ENCODE assay signal across 8 mouse cellular contexts in the genomic region with DNA sequence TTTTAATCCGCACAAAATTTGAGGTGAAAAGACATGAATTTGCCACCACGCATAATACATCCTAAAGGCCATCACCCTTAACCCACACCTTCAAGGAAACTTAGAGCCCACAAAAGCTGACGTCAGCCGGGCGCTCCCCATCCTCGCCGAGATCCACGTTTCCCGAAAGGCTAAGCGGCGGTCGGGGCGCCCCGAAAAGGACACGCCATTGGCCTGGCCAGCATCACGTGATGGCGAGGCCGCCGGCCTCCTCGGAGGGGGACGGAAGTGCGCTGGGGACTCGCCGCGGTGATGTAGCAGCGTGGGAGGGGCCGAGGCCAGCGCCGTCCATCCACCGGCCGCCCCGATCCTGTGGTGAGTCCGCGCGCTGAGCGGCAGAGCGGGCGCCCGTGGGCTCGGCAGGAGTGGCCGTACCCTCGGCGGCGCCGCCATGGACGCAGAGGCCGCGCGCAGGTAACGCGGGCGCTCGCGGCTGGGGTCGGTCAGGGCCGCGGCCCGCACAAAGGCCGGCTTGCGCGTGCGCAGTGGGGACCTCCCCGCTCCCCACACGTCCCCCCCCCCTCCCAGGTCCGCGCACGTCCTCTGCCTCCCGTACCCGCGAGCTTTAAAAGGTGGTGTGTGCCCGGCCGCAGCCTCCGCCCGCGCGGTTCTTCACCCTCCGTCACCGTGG. TPM values are rescaled to one million over a fixed set of nuclear protein-coding genes. Genes with fewer than 3 reads are reported as not detected.
DNase-seq lines count a peak whose midpoint lies in the region; ATAC-seq and TF ChIP-seq lines count a peak whose summit lies in the region.
"Not testable (repeated sequence)": the region's sequence is repeated elsewhere in the genome, so short reads cannot be mapped to it uniquely, and the experiment has no call there.

A gene (plus strand): TSS at position 243 of the 670 bp plus-strand sequence.

- peak within 1 kb of the TSS; percentile 91 for H3K4me2 ChIP-seq in forebrain, postnatal 0 days (ENCODE audit: low read depth)
- H3K4me2 ChIP-seq in lung, embryonic 15.5 days = peak within 1 kb of the TSS; percentile 83

- peak within 1 kb of the TSS; percentile 81 for H3K4me3 ChIP-seq in G1E (ENCODE audit: low read depth, low read length)
- peak within 1 kb of the TSS; percentile 90 for H3K4me3 ChIP-seq in cerebellum, adult 2 months (replicated peaks; ENCODE audit: insufficient read depth, low read depth, low read length)
- peak within 1 kb of the TSS; percentile 52 for H3K4me3 ChIP-seq in forebrain, postnatal 0 days (ENCODE audit: low read depth, low read length)
- peak within 1 kb of the TSS; percentile 54 for H3K4me3 ChIP-seq in lung, embryonic 15.5 days

- H3K27me3 ChIP-seq in G1E (ENCODE audit: insufficient read depth, low read length); cerebellum, adult 2 months (ENCODE audit: control insufficient read depth, insufficient read depth, low read length); forebrain, postnatal 0 days (ENCODE audit: insufficient read depth, low read length); lung, embryonic 15.5 days: not testable (repeated sequence)

- peak; percentile 64; the same call in 1 of the 2 replicates for TF ChIP-seq POLR2A in cerebellum, adult 2 months (IDR thresholded peaks at IDR 0.05; ENCODE audit: borderline replicate concordance, insufficient read depth, low read length)

- peak; percentile 93 for ATAC-seq in G1E (ENCODE audit: extremely low read depth, insufficient number of reproducible peaks, low FRiP score, poor library complexity, severe bottlenecking)
- ATAC-seq in forebrain, postnatal 0 days = peak; percentile 97
- ATAC-seq in lung, embryonic 15.5 days (ENCODE audit: borderline replicate concordance, extremely low read depth, low FRiP score, low TSS enrichment) = peak; percentile 98

- not testable (repeated sequence) for TF ChIP-seq CTCF in G1E (IDR thresholded peaks at IDR 0.05; ENCODE audit: low read depth, low read length); cerebellum, adult 2 months (IDR thresholded peaks at IDR 0.05; ENCODE audit: borderline replicate concordance, insufficient read depth, low read depth, low read length); forebrain, postnatal 0 days (IDR thresholded peaks at IDR 0.05; ENCODE audit: low read depth)

- peaks cover 30% of the 10 kb centered on the region for H3K4me1 ChIP-seq in G1E (ENCODE audit: insufficient read depth, low read depth, low read length)
- H3K4me1 ChIP-seq in cerebellum, adult 2 months (ENCODE audit: control insufficient read depth, insufficient read depth, low read length) = peaks cover 11% of the 10 kb centered on the region
- H3K4me1 ChIP-seq in forebrain, postnatal 0 days (ENCODE audit: insufficient read depth) = not testable (repeated sequence)
- H3K4me1 ChIP-seq in lung, embryonic 15.5 days = peaks cover 13% of the 10 kb centered on the region

- H3K27ac ChIP-seq in cerebellum, adult 2 months (ENCODE audit: insufficient read depth, low read length) = peak within 1 kb of the TSS; percentile 97
- peak within 1 kb of the TSS; percentile 89 for H3K27ac ChIP-seq in forebrain, postnatal 0 days (ENCODE audit: low read depth, low read length)
- peak within 1 kb of the TSS; percentile 84 for H3K27ac ChIP-seq in lung, embryonic 15.5 days

- DNase-seq in G1E (ENCODE audit: low spot score) = peak; percentile 91
- DNase-seq in cerebellum, adult 2 months = peak; percentile 92 to 96
- DNase-seq in forebrain, postnatal 0 days = peak; percentile 97
- DNase-seq in heart, postnatal 4 days = peak; percentile 91
- DNase-seq in layer of hippocampus, adult 8-10 months (ENCODE audit: low spot score in 2 of 2) = peak; percentile 86 to 87
- peak; percentile 91 for DNase-seq in ovary, adult 18-20 months (ENCODE audit: low spot score)
- DNase-seq in thymus, postnatal 0 days (ENCODE audit: low spot score) = peak; percentile 96

- WGBS in cerebellum, adult 2 months = under 1% methylated on average over 73 of the region's 78 CpGs
- 3% methylated on average over 52 of the region's 78 CpGs for WGBS in forebrain, postnatal 0 days
- WGBS in lung, embryonic 15.5 days = under 1% methylated on average over 77 of the region's 78 CpGs

- not testable (repeated sequence) for H3K9me3 ChIP-seq in G1E (replicated peaks); forebrain, postnatal 0 days (ENCODE audit: low read length); lung, embryonic 15.5 days

- peaks cover 35% of the 10 kb centered on the region for H3K36me3 ChIP-seq in G1E (replicated peaks)
- H3K36me3 ChIP-seq in forebrain, postnatal 0 days (ENCODE audit: insufficient read depth) = not testable (repeated sequence)
- H3K36me3 ChIP-seq in lung, embryonic 15.5 days = peaks cover 19% of the 10 kb centered on the region; the same call in 1 of the 2 replicates

- peak within 1 kb of the TSS; percentile 68 for H3K9ac ChIP-seq in forebrain, postnatal 0 days
- H3K9ac ChIP-seq in lung, embryonic 15.5 days = peak within 1 kb of the TSS; percentile 77

RNA-seq across cellular contexts. Expression of the gene that starts here (rescaled TPM):
- total RNA-seq in G1E (2014; fragmentation: Nextera tagmentation) (40.9 and 62.2 TPM in 2 replicates), G1E (2017) (15.7 and 18.8 TPM in 2 replicates)
- polyA plus RNA-seq in G1E (2012) = 16.7 and 16.9 TPM in 2 replicates
- 59.1 and 59.6 TPM in 2 replicates for polyA plus RNA-seq in cerebellum, adult 2 months (2012; rRNA removed)
- total RNA-seq in forebrain, postnatal 0 days (2014; rRNA removed) = 85.0 and 99.5 TPM in 2 replicates
- polyA plus RNA-seq in forebrain, postnatal 0 days (2015; fragmentation: Nextera tagmentation; extraction: Ambion mirVana) = 132 and 142 TPM in 2 replicates
- 10 to 100 TPM; 43.8 to 48.9 TPM for total RNA-seq in heart, postnatal 4 days (2021)
- 10 to 100 TPM; 35.5 to 42.7 (median 36.9) TPM for total RNA-seq in layer of hippocampus, adult 8-10 months (2022)
- 131 and 132 TPM in 2 replicates for polyA plus RNA-seq in lung, embryonic 15.5 days (2015; fragmentation: Nextera tagmentation; extraction: Ambion mirVana)
- 119 TPM in 2 replicates for polyA plus RNA-seq in thymus, postnatal 0 days (2015; fragmentation: Nextera tagmentation; extraction: Ambion mirVana)

Comparison
In these comparisons a context has a peak if more than half of its experiments do, and no peak if none do; other contexts are left out.
1. Peak in every context shown above with its lines: DNase-seq, ATAC-seq, H3K4me3 ChIP-seq and H3K27ac ChIP-seq.